Mouse (Mus musculus) cortical plate, adult 2 months (tissue): ENCODE results near the gene Gdf11.

Experiments used
- CTCF ChIP-seq: fragments of 200-500 bp; IDR thresholded peaks from 2 replicates; pipeline ENCODE4 v1.5.1; 2011; ENCODE audit warnings: mild to moderate bottlenecking, control low read depth, low read length; ENCODE audit not compliant: insufficient read depth; ENCODE audit errors: extremely low read depth
- POLR2A ChIP-seq: fragments of 200-500 bp; IDR thresholded peaks from 2 replicates; pipeline ENCODE4 v1.6.1; 2011; ENCODE audit warnings: mild to moderate bottlenecking, low read length, control low read depth; ENCODE audit not compliant: insufficient read depth; ENCODE audit errors: extremely low read depth

DNA sequence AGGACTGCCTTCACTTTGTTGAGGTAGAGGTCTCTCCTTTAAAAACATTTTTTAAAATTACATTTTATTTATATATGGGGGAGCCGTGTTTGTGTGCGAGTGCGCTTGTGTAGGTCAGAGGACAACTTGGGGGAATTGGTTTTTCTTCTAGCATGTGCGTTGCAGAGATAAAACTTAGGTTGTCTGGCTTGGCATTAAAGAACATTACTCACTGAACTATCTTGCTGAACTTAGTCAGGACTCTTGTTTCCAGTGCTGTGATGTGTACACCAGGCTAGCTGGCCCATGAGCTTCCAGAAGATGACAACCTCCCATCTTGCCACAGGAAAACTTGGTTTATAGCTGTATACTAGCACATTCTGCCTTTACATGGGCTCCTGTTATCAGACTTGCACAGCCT lies 44.9 kb downstream of the Gdf11 start:
- TF ChIP-seq POLR2A (no peak), CTCF (no peak)
